15 mouse cellular contexts compared by ENCODE assay signal in genomic region chr15:56139451-56139850, GRCm38 (mm10).
"Had no signal": no experiment of that assay in that cellular context is flagged by ENCODE, and none has a peak within 500 bp of the region (broad histone marks: within the 10 kb centered on the region; RNA-seq: fewer than 3 reads in every experiment).

No protein-coding gene starts in this region.

- H3K4me1 ChIP-seq: intestine, embryonic 15.5 days; kidney, embryonic 15.5 days; limb, embryonic 12.5 days; liver, embryonic 15.5 days; midbrain, embryonic 13.5 days; neural tube, embryonic 15.5 days had no signal

- H3K9ac ChIP-seq: intestine, embryonic 15.5 days; kidney, embryonic 15.5 days; limb, embryonic 12.5 days; liver, embryonic 15.5 days; midbrain, embryonic 13.5 days; neural tube, embryonic 15.5 days had no signal

- H3K36me3 ChIP-seq: intestine, embryonic 15.5 days; kidney, embryonic 15.5 days; limb, embryonic 12.5 days; liver, embryonic 15.5 days; midbrain, embryonic 13.5 days; neural tube, embryonic 15.5 days had no signal

- ATAC-seq: intestine, embryonic 15.5 days; lung, postnatal 0 days; midbrain, embryonic 13.5 days had no signal

- H3K27me3 ChIP-seq: intestine, embryonic 15.5 days; kidney, embryonic 15.5 days; limb, embryonic 12.5 days; liver, embryonic 15.5 days; midbrain, embryonic 13.5 days; neural tube, embryonic 15.5 days had no signal

- DNase-seq: kidney, adult 18-20 months; kidney, postnatal 14 days; lung, adult 2 months; lung, postnatal 36 days; thymus, adult 2 months; thymus, postnatal 25 days had no signal

- H3K4me3 ChIP-seq: intestine, embryonic 15.5 days; kidney, embryonic 15.5 days; limb, embryonic 12.5 days; liver, embryonic 15.5 days; midbrain, embryonic 13.5 days; myocyte; neural tube, embryonic 15.5 days had no signal

- H3K4me2 ChIP-seq: intestine, embryonic 15.5 days; kidney, embryonic 15.5 days; limb, embryonic 12.5 days; liver, embryonic 11.5 days; liver, embryonic 15.5 days; midbrain, embryonic 13.5 days; neural tube, embryonic 15.5 days had no signal

- H3K27ac ChIP-seq: intestine, embryonic 15.5 days; kidney, embryonic 15.5 days; limb, embryonic 12.5 days; liver, embryonic 15.5 days; midbrain, embryonic 13.5 days; neural tube, embryonic 15.5 days had no signal

- H3K9me3 ChIP-seq: intestine, embryonic 15.5 days; kidney, embryonic 15.5 days; limb, embryonic 12.5 days; liver, embryonic 15.5 days; midbrain, embryonic 13.5 days; neural tube, embryonic 15.5 days had no signal
